Mouse (Mus musculus) mouse trophoblast stem cell (cell line): ENCODE measurements around the gene Szrd1.

Experiments
- in situ Hi-C, 2 experiments: fragments of 300-500 bp; cut with MseI, MboI; formaldehyde crosslinking; loops; 2 replicates in 1 of 2; 3 replicates in 1 of 2; pipeline ENCODE4 v1.15.1; 2025

The Szrd1 gene

GRCm38 (mm10) chr4:141139116-141139970 lies at the start of gene Szrd1:
TSS of gene Szrd1 (minus strand) at chr4:141139775.
- in situ Hi-C loops = no loop called here

DNA sequence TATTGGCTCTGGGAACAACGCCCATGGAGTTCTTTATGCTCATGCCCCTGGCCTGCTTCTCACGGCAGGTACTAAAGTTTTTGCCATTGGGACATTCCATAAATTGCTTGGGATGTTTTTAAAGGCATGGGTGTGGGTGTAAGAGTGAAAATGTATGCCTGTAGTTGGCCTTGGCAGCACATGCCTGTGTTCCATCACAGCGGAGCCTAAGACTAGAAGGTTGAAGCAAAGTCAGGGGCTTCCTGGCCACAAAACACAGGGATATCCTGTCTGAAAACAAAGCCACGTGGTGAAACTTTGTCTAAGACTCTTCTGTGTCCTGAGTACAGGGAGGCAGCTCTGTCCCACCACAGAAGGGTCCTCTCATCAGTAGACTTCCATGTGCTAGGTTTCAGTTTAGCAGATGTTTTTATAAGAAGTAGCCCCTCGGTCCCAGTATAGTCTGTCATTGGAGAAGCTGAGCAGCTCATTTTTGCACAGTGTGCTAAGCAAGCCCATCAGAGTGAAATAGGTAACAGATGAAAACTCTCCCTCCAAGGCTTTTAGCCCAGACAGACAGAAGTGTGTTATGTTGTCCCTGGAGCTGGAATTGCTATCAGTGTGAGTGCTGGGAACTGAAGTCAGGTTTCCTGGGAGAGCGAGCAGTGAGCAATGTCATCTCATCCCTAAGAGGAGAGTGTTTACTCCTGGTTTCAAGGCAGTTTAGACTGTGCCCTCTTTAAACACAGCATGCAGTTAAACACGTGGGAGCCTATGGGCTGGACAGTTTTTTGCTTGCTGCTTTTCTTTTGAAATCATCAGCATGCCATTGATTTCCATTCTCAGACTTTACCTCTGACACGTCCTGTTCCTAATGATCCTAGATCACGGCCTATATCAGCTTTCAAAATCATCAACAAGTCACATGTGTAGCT lies 47.6 kb upstream of the Szrd1 start:
- in situ Hi-C loops = no loop called here

- in situ Hi-C loops = no loop called here
These were observed 44.9 kb upstream of the Szrd1 start for GRCm38 (mm10) chr4:141184426-141184825.

- in situ Hi-C loops = no loop called here
These were observed 44.4 kb upstream of the Szrd1 start for GRCm38 (mm10) chr4:141183932-141184331.

DNA sequence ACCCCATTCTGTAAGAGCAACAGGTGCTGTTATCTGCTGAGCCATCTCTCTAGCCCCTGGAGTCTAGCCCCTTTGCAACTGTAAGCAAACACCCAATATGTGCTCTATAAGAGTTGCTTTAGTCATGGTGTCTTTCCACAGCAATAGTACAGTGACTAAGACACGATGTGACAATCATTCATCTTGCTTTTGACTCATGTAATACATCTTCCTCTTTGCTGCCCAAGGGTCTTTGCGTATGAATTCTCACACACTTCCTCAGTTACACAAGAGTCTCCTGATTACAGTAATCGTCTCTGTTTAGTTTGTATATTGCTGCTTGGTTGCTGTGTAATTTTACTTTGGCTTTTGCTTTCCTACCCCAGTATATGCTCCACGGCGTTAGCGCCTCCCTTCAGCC lies 42.4 kb upstream of the Szrd1 start:
- in situ Hi-C loops = no loop called here

DNA sequence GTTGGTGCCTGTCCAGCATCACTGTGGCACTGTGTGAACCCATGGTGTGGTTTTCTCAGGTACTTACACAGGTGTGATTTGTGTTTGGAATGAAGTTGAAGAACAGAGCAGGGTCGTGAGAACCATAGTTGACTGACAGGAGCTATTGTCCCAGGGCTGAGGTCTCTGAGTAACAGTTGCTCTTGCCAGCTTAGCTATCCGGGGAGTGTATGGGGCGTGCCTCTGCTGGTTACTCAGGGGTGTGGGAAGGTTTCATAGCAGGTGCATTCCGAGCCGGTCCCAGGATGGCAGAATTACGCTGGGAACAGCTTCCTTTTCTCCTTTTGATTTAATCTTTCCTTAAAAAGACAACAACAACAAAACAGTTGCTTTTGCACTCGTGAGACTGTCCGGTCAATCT lies 41.3 kb upstream of the Szrd1 start:
- in situ Hi-C loops = no loop called here

DNA sequence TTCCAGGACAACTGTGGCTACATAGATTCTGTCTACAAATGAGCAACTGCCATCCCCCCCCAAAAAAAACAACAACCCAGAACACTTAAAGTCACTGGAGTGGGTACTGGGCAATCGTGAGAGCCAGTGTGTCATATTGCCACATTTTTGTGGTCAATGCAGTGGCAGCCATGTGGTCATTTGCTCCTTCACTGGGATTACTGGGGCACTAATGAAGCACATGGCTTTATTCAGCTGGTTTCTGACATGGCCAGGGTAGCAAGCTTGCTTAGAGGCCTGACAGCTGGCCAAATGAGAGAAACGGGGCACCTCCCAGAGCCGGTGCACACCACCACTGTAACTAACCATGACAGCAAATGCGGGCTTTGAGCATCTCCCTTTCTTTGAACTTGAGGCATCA lies 38.9 kb upstream of the Szrd1 start:
- in situ Hi-C loops = no loop called here

- in situ Hi-C loops = no loop called here
These were observed 36.8 kb upstream of the Szrd1 start for GRCm38 (mm10) chr4:141176328-141176838.

- in situ Hi-C loops = no loop called here
These were observed 36.2 kb upstream of the Szrd1 start for GRCm38 (mm10) chr4:141175783-141176182.

GRCm38 (mm10) chr4:141172121-141172520 lies 32.5 kb upstream of the Szrd1 start:
- in situ Hi-C loops = no loop called here

DNA sequence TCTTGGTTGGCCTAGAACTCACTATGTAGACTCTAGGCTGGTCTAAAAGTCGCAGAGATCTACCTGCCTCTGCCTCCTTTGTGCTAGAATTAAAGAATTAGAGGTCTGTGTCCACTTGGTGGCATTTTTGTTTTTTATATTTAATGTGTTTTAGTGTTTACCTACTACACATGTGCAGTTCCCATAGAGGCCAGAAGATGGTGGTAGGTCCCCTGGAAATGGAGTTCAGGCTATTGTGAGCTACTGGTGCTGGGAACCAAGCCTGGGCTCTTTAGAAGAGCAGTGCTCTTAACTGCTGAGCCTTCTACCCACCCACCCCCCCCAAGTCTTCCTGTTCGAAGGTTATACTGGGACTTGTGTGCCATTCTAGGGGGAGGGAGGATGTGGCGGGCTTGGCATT lies 27.6 kb upstream of the Szrd1 start:
- in situ Hi-C loops = no loop called here

GRCm38 (mm10) chr4:141165744-141166292 lies 26.2 kb upstream of the Szrd1 start:
- in situ Hi-C loops = no loop called here

DNA sequence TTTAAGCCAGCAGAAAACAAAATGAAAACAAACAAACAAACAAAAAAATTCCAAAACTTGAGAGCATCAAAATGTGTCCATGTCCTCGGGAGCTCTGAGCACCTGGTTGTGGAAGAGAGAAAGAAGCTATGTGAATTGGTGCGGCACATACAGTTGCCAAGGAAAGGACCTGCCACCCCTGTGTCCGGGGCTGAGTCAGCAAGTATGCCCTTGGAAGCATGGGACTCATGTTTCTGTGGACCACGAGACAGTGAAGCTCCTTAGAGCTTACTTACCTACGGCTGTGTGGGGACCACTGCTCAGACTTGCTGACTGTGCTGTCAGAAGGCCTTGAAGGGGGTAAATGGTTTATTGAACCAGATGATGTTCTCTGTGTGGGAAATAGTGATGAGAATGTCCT lies 24.2 kb upstream of the Szrd1 start:
- in situ Hi-C loops = no loop called here

- in situ Hi-C loops = no loop called here
These were observed 22.2 kb upstream of the Szrd1 start for GRCm38 (mm10) chr4:141161699-141162208.

DNA sequence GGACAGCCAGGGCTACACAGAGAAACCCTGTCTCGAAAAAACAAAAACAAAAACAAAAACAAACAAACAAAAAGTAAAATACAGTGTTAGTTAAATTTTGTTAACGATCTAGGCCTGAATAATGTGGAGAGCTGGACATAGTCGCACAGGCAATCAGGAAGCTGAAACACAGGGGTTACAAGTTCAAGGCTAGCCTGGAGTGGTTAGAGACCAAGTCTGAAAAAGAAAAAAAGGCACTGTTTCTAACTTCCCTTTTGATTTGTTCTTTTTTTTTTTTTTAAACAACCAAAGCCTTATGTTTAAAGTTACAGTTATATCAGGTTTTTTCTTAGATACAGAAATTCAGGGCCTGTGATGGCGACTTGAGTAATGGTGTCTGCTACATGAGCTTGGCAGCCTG lies 20.6 kb upstream of the Szrd1 start:
- in situ Hi-C loops = no loop called here

DNA sequence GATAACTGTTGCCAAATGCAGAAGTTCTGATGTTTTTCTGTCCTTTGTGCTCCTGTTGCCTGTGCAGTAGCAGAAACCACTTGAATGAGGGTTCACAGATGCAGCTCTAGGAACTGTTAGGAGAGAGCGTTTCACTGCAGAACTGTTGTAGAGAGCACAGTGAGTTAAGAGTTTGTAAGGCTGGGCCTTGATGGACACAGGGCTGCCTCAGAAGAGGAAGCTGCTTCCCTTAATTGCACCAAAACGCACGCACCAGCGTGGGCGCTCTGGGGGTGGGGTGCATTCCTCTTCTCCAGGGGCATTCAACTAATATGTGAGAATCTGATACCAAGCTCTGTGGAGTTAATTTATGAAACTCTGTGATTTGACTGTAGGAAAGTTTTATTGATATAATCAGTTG lies 20.1 kb upstream of the Szrd1 start:
- in situ Hi-C loops = no loop called here

DNA sequence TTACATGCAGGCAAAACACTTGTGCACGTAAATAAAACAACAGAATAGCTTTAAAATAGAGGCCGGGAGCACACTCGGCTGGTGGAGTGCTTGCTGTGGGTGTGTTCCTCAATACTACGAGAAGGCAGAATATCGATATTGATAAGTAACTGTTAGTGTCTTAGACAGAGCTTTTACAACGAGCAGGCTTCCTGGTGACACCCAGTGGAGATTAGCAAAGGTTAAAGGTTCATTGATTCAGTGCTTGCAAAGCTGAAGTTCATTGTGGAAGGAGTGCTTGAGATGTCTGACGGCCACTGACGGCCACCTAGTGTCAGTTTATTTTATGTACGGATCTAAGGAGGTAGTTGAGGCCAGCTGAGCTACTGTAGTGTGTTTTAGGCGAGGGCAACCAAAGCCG lies 19.5 kb upstream of the Szrd1 start:
- in situ Hi-C loops = no loop called here

DNA sequence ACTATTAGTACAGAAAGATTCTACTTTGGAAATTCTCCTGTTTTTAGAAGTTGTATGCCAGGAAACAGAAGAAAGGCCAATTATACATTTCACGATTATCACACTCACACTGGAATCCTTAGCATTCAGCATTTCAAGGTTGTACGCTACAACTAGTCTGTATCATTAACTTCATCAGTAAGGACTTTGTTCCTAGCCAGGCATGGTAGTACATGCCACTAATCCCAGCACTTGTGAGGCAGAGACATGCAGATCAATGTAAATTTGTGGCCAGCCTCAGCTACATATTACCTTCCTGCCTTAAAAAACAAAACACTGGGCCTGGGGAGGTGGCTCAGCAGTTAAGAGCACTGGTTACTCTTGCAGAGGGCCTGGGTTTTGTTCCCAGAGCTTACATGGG lies 19.0 kb upstream of the Szrd1 start:
- in situ Hi-C loops = no loop called here

DNA sequence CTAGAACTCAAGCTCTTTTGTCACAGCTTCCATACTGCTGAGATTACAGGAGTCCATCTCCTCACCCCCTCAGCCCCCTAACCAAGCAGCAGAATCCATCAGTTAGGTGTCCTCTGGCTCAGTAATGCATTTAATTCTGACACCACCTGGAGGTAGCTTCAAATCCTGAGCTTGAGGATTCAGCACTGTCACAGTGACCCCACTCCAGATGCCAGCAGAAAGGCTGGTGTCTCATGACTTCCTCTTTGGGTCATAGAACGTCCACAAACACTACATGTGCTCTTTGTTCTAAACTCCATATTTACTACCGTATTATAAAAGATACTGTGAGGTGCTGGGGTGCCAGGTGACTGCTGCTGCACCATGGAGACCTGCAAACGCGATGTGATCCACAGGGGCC lies 17.9 kb upstream of the Szrd1 start:
- in situ Hi-C loops = no loop called here

GRCm38 (mm10) chr4:141149116-141149515 lies 9.5 kb upstream of the Szrd1 start:
- in situ Hi-C loops = no loop called here

DNA sequence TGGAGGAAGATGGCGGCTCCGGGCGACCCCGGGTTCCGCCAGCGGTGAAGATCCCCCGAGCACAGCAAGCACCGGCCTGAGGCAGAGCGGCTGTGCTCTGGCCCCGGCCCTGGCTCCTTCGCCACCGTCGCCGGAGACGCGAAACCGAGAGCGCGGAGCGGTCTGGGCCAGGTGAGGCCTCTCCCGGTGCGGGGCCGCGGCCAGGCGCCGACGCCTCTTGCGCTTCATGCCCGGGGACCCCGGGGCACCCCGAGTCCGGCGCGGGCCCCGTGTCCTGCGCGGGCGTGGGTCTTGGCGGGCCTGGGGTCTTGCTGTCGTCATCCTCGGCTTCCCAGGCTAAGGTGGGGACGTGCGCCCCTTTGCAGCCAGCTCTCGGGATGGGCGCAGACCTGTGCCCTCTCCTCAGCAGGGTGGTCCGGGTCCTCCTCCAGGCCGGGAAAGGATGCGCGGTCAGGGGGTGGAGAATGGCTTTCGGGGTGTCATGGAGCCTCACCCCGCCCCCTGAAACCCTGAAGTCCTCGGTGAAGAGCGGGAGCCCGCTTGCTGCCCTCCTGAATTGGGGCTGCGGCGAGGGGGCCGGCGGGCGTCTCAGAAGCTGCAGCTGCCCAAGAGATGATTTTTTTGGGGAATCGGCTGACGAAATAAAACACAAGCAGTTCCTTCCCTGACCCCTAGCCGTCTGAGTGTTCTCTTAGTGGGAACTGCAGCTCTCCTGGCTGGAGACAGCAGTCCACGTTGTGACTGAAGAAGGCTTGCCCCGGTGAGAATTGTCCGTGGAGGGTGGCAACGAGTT lies 8.6 kb upstream of the Szrd1 start:
- in situ Hi-C loops = no loop called here
